Mouse (Mus musculus): Measurements from ENCODE around the gene Timp3.

The Timp3 gene

DNA sequence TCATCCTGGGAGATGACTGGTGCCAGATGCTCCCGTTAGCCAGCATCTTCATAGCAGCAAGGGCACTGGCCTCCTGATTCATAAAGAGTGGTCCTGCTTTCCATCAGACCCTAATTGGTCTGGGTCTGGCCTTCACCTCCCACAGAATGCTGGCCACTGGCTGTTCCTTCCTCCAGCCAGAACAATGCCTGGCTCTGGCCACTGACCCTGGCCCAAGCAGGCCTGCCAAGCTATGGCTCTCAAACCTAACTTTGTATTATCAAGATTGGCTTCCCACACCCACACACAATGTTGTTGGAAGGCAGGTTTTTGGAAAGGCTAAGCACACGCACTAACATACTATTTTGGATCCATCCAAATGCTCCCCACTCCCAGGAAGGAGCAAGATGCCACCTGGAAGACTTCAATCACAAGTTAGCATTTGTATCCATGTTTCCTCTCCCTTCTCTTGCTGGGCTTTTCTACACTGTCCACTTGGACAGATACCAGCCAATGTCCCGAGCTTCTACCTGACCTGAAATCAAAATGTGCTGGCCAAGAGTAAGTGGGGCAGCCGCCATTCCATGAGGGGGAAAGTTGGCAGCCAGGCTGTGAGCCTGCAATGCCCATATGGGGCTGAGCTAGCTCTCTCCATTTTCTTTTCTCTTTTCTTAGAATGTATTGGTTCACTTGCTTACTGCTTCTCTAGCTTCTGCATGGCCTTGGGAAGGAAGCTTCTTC is 23.3 kb downstream of the Timp3 start:
- in situ Hi-C loops (cut with MboI, MseI), result no loop called here

- in situ Hi-C loops (cut with MboI, MseI), result loop anchor here (5.0 kb wide), 1 partner anchor 68 kb away; no protein-coding TSS in a partner anchor
Observed at GRCm38 (mm10) chr10:86325272-86325671, 25.1 kb downstream of the Timp3 start.

GRCm38 (mm10) chr10:86328143-86328542 is 28.0 kb downstream of the Timp3 start:
- in situ Hi-C loops (cut with MboI, MseI), result loop anchor here (5.0 kb wide), 1 partner anchor 71 kb away; no protein-coding TSS in a partner anchor

DNA sequence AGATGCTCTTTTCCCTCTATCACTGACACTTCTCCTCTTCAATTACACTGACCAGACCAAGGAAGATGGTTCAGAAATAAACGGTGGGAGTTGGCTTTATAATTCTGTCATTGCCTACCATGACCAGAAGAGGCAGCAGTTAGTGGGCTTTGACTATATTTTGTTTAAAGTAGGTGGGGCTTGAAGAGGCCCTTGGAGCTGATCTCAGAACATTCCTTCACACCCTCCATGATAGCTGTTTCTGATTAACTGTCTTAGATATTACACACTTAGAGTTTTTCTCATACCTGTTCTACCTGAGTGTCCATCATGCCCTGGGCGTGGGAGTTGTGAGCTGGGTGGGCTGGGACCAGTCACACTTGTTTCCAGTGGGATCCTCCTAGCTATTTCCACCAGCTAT is 28.5 kb downstream of the Timp3 start:
- in situ Hi-C loops (cut with MboI, MseI), result loop anchor here (5.0 kb wide), 1 partner anchor 71 kb away; no protein-coding TSS in a partner anchor

DNA sequence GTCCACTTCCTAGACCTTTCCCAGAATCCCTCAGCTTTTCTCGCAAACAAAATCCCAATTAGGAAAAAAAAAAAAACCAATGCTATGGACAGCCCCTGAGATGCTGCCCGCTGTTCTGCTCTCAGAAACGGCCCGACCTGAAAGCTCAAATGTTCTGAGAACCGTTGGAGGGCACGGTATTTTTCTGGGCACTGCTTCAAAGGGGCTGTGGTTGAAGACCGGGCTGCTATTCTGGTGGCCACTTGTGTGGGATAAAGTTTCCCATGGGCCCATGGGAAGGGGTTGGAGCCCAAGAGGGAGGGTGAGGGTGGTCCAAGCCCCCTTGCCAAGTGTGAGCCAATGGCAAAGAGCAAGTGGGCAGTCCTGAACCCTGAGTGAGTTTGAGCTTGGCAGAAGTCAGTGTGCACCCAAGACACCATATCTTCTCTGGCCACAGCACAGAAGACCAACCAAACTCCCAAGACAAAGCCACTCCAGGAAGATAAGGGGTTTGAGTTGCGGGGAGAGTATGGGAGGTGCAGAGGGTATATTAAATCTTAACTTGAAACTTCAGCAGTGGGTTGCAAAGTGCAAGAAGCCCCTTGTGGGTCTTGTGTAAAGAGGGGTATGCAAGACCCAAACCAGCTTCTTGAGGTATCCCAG is 29.2 kb downstream of the Timp3 start:
- in situ Hi-C loops (cut with MboI, MseI), result loop anchor here (5.0 kb wide), 1 partner anchor 72 kb away; no protein-coding TSS in a partner anchor

DNA sequence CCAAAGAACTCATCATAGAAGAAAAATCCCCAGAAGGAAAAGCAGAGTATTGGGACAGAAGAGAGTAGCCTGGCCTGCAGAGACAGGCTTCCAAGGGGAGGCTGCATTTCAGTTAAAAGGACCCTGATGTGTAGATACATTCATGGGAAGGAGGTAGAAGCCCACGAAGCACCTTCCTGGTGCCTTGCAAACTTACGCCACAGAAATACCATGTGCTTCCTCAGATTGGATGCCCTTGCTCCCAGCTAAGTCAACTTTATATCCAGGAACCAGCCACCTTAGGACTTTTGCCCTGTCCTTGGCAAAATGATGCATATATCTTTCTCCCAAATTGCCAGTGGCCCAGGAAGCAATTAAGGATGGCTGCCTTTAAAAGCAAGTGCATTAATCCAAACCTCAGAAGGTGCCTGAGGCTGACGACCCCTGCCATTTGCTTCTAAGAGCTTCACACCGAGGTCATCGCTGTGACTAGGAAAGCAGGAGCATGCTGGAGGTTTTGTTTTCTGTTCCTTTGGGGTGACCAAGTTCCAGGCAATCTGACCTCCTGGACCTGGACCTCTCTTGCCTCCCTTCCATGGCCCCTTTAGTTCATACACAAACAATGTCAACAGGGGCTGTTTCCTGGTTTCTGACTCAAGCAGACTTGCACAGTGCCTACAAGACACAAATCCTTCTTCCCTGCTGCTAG is 31.0 kb downstream of the Timp3 start:
- in situ Hi-C loops (cut with MboI, MseI), result no loop called here

- in situ Hi-C loops (cut with MboI, MseI), result no loop called here
Observed at GRCm38 (mm10) chr10:86331681-86332281, 31.6 kb downstream of the Timp3 start.

DNA sequence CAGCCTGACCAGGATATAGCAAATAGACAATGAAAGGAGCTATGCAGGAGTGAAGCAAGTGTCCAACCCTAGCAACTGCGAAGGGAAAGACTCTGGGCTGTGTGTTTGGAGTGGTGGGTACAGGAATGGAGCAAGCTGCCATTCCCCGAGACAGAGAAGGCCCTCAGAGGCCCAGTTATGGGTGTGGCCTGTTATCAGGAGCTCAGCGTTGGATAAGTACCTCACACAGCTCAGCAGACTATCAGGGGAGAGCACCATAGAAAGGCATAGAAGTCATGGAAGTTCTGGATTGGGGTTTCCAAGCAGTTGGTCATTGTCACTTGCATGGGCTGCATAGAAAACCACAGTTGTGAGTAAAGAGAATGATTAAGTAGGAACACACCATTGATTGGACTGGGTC is 32.8 kb downstream of the Timp3 start:
- in situ Hi-C loops (cut with MboI, MseI), result no loop called here

- in situ Hi-C loops (cut with MboI, MseI), result no loop called here
Observed at GRCm38 (mm10) chr10:86334581-86334980, 34.4 kb downstream of the Timp3 start.

GRCm38 (mm10) chr10:86336506-86336905 is 36.3 kb downstream of the Timp3 start:
- in situ Hi-C loops (cut with MboI, MseI), result no loop called here

GRCm38 (mm10) chr10:86337239-86337638 is 37.1 kb downstream of the Timp3 start:
- in situ Hi-C loops (cut with MboI, MseI), result no loop called here

DNA sequence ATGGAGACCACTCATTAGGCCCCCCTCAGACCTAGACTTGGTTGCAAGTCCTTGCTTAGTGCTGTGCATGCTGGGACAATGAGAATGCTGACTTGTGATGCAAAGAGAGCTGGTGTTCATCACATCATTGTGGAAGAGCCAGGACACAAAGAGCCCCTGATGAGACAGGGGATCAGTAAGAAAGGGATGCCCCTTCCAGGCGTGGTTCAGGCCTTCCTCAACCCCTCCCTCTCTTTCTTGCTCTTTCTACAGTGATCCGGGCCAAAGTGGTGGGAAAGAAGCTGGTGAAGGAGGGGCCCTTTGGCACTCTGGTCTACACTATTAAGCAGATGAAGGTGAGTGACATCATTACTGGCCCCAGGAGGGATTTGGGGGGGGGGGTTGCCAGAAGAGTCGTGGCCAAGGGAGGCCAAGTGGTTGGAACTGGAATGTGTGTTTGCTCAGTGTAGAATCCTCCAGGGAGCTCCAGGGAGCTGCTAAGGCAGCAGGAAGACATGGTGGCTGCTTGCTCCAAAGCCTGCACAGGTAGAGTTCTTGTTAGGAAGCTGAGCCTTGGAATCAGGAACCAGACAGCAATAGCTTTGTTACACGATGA is 38.0 kb downstream of the Timp3 start:
- in situ Hi-C loops (cut with MboI, MseI), result no loop called here

DNA sequence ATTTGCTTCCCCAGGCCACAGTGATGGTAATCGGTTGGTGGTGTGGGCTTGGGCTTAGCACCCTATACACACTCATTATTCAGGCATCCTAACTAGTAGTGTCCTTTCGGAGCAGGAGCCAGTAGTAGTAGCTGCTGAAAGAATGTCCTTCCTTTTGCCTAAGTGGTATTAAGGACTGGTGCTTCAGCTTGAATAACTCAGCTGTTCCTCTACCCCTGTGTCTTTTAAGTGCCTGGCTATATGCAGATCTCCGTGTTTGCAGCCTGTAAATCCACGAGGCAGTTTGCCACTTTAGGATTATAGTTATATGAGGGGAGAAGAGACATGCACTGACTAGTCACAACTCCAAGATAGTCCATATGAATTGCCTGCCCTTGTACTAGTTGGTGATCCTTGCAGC is 38.9 kb downstream of the Timp3 start:
- in situ Hi-C loops (cut with MboI, MseI), result no loop called here

GRCm38 (mm10) chr10:86339649-86340379 is 39.6 kb downstream of the Timp3 start:
- in situ Hi-C loops (cut with MboI, MseI), result no loop called here

DNA sequence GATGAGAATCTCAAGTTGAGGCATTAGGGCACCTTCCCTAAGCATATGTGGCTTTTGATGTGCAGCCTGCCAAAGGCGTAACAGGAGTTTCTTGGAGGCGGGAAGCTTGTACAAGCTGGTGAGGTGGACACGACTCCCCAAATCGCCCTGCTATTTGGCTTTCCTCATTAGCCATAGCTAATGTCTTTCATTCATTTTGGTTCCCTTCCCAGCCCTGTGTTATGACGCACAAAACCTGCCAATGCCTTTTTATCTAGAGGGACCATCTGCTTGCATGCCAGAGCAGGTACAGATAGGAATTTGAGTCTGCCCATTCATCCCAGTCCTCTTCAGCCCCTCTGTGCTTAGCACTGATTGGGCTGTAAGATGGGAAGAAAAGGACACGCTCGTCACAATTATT is 40.2 kb downstream of the Timp3 start:
- in situ Hi-C loops (cut with MboI, MseI), result no loop called here

DNA sequence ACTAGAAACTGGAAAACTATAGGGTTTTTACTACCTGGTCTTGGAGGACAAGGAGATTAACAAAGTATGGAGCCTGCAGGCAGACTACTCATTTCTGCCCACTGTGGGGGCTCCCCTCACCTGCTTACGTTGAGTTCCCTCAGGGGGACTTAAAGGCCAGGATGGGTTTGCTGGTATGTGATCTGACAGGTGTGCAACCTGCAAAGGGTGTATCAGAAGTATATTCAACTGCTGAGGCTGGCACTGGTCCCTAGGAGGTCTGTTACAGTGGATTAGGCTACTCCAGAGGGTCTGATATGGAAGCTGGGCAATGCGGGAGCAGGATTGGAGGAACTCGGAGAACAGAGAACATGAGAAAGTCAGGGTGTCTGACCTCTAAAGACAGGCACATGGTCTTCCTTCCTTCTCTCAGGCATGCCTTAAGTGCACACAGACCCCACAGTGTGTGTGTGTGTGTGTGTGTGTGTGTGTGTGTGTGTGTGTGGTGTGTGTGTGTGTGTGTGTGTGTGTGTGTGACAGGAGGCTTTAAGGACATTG is 40.9 kb downstream of the Timp3 start:
- in situ Hi-C loops (cut with MboI, MseI), result no loop called here

DNA sequence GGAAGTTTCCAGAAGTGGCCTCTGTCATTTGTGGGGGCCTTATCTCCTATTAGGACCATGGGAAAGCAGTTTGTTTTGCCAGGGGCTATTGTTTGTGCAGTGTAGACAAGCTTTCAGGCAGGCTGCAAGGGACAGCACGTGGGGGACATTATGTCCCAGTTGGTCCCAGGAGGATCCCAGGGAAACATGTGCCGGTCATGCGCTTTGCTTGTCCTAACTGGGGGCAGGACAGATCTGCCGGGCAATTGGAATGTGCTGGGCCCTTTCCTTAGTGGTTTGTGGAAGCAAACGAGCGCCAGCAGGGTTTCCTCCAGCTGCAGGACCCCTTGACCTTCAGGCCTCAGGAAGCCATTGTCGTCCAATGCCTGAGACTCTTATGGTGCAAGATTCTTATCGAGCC is 41.4 kb downstream of the Timp3 start:
- in situ Hi-C loops (cut with MboI, MseI), result no loop called here

DNA sequence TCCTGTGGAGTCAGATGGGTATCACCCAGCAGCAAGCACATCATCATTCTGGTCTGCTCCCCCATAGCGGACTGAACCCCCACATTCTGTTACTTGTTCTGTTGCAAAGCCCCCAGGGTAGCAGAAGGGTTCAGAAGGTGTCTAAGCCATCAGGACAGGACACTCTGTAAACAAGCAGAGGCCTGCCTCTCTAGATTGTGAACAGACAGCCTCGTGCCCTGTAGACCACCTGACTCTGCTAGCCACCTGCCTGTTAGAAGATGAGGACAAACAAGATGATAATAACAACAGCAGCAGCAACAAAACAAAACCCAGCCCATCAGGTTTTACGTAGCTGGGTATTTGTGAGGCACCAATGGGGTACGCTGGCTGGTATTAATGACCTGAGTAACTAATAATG is 42.0 kb downstream of the Timp3 start:
- in situ Hi-C loops (cut with MboI, MseI), result no loop called here

DNA sequence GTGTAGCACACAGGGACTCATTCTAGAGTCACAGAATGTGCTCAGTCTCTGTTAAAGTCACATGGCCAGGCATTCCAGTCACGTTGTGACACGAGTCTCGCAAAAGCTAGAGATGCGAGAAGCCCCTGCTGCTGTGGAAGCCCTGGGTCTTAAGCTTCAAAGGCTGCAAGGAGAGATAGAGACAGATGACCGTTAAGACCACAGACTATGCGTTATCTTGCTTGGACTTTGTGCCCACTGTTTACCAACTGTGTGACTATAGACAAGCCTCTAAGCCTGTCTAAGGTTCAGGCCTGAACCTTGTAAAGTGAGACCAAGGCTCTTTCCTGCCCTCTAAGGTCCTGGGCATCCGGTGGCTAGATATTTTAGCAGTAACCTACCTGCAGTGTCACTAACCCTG is 42.5 kb downstream of the Timp3 start:
- in situ Hi-C loops (cut with MboI, MseI), result no loop called here

DNA sequence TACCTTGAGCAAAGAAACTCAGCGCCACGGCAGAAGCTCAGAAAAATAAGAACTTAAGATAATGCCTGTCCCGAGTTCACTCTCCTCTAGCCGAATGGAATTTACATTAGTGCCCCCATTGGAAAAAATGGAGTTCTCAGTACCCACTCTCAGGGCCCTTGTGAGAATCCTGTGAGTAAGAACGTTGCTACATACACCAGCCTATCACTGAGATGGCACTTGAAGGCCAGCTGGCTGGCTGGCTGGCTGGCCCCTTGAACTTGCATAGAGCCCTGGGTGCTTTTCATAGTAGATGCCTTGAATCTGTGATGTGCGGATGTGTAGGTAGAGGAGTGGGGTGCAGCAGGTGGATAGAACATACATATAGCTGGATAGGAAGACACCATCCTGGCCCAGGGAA is 43.2 kb downstream of the Timp3 start:
- in situ Hi-C loops (cut with MboI, MseI), result no loop called here

DNA sequence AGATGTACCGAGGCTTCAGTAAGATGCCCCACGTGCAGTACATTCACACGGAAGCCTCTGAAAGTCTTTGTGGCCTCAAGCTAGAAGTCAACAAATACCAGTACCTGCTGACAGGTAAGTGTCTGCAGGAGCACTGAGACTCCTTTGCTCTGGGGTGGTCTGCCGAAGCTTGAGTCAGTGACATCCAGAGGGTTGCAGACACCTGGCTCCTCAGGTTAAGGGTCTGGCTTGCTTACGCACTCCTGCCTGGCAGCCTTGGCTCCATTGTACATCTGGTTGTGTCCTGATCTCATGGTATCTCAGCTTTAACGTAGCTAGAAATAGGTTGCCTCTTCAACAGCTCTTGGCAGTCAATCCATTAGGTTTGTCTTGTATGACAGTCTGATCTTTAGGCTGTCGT is 43.8 kb downstream of the Timp3 start:
- in situ Hi-C loops (cut with MboI, MseI), result no loop called here
